Mouse (Mus musculus): ENCODE data around the gene Mgea5.

DNA sequence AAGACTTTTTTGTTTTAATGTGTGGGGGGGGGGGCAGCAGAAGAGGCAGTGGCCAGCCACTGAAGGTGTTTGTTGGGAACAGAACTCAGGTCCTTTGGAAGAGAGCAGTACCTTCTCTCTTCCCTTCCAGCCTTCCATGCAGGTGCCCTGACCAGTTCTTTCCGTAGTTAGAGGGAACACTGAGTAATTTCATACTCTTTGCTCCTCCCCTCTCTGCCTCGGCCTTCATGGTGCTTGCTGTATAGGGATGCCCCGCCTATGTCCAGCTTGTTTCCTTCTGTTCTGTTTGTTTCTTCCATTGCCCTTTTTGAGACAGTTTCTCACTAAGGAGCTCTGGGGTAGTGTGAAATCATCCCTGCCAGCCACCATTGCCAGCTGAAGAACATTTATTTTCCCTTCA, 1.8 kb upstream of the Mgea5 start:
- TF ChIP-seq ZC3H11A (IDR thresholded peaks at IDR 0.05; ENCODE audit: low read depth, low read length) (no peak), CTCF (conservative IDR thresholded peaks at IDR 0.05 in 1 of 2, IDR thresholded peaks at IDR 0.05 in 1 of 2; ENCODE audit: low read depth in 2 of 2, low read length in 2 of 2) (no peak), BHLHE40 (IDR thresholded peaks at IDR 0.05; ENCODE audit: low read depth, low read length) (no peak), EP300 (IDR thresholded peaks at IDR 0.05; ENCODE audit: low read length) (peak; percentile 42; the same call in 1 of the 2 replicates), MAFK (IDR thresholded peaks at IDR 0.05; ENCODE audit: insufficient replicate concordance, low read length) (no peak), USF2 (conservative IDR thresholded peaks at IDR 0.05; ENCODE audit: low read depth, low read length) (no peak), NELFE (IDR thresholded peaks at IDR 0.05; ENCODE audit: low read depth, low read length) (no peak), SMC3 (IDR thresholded peaks at IDR 0.05; ENCODE audit: low read depth, low read length) (no peak)

All from CH12.LX (cell line).